Mouse (Mus musculus) frontal cortex, postnatal 25 days (tissue): ENCODE results near the gene Lcn12.

ENCODE experiments used
- DNase-seq, 2 experiments: peaks; one replicate each; pipeline ENCODE4 v3.0.0; 2022; ENCODE audit warnings: low spot score in 2 of 2

Lcn12 gene

DNA sequence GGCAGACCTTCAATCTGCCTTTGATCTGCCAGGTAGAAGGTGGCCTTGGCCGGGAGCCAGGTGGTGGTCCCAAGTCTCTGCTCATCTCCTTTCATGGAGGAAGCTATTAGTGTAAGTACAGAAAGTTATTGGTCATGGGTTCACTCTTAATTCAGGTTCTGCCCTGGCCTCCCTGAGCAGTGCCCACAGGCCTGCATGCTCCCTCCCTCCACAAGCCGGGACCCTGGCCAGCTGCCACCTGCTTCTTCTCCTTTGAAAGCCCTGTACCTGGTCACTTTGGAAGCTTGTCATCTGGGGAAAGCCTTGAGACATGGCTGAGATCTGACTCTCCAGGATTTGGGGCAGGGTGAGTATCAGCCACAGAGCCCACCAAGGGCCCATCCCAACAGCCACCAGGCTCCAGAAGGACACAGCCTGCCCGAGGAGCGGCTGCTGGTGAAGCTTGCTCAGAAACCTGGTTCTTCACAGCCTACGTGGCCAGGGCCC lies at the start of gene Lcn12:
TSS of gene Lcn12 (minus strand) at position 436 of the 486 bp plus-strand sequence.
- DNase-seq, result no peak

- no peak for DNase-seq
Observed at GRCm38 (mm10) chr2:25541644-25542367, 48.1 kb upstream of the Lcn12 start.

DNA sequence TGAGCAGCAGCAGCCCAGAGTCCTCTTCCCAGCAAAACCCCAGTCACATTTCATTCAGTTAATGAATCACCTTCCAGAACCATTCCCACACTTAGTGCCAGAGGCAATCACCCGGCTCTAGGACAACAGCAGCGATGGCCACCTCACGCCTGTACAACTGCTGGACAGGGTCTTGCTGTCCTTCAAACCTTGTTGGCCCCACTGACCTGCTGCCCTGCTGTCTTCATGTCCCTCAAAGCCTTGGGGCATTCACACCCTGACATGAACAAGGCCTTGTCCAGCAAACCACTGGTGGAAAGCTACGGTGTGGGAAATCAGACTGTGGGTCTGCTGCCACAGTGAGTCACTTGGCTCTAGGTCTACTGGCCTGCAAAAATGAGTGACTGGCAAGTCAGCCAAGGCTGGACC lies 46.8 kb upstream of the Lcn12 start:
- no peak for DNase-seq

DNA sequence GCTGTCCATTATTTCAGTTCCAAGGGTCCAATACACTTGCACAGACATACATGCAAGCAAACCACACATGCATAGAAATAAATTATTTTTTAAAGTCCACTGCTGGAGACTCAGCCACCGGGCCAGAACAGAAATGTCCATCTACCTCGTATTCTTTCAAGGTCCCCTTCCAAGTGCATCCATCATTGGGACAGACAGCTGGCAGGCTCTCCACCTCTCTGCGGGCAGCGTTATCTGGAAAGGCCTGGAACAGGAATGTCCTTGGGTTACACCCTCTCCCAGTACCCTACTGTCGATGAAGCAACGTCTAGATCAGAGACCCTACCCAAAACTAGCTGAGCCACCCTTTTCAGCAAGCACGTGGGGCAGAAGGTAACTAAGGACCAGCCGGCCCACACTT lies 42.8 kb upstream of the Lcn12 start:
- DNase-seq, result no peak

DNA sequence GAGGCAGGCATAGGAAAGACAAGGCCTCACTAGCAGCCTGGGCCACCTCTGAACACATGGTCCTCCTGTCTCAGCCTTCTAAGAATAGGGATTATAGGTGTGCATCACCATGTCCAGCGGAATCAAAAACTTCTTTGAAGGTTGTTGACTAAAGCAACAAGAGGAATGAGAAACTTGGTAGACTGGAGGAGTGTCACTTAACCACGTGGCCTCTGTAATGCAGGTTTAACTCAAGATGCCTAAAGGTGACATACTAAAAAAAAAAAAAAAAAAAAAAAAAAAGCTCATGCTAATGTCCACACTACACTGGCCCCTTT lies 41.1 kb upstream of the Lcn12 start:
- no peak for DNase-seq

GRCm38 (mm10) chr2:25534178-25534865 lies 40.6 kb upstream of the Lcn12 start:
- DNase-seq, result no peak

DNA sequence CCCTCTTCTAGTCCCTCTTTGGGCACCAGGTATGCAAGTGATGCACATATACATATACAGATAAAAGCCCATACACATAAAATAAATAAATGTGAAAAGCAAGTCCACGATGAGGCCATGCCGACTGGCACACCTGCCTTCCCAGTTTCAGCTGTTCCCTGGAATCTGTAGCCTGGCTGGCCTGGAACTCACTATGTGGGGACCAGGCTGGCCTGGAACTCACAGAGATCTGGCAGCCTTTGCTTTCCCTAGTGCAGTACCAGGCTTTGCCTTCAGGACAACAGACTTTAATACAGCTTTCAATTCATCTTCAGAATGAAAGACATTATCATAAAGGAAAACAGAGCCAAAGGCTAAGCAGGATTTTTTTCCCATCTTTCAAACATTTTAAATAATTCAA lies 40.0 kb upstream of the Lcn12 start:
- DNase-seq, result no peak

- DNase-seq, result no peak
Observed at GRCm38 (mm10) chr2:25526510-25527302, 33.0 kb upstream of the Lcn12 start.

GRCm38 (mm10) chr2:25509912-25510311 lies 16.2 kb upstream of the Lcn12 start:
- no peak for DNase-seq

GRCm38 (mm10) chr2:25506964-25507363 lies 13.3 kb upstream of the Lcn12 start:
- DNase-seq, result no peak

DNA sequence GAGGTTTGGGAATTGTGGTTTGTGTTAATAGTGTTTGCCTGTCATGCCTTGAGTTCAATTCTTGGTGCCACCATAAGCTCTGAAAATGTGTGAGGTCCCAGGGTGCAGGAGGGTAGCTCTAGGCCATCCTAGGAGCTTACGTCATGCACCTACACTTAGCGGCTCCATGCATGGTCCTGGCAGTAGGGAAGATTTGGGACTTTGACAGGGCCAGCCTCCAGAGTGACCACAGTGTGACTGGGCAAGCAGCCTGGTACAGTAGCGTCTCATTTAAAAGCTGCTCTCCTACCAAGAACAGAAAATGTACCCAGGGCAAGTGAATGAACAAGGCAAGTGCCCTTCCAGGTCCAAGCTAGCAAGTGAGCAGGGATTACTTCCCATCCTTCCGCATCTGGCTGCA lies 12.1 kb upstream of the Lcn12 start:
- no peak for DNase-seq

DNA sequence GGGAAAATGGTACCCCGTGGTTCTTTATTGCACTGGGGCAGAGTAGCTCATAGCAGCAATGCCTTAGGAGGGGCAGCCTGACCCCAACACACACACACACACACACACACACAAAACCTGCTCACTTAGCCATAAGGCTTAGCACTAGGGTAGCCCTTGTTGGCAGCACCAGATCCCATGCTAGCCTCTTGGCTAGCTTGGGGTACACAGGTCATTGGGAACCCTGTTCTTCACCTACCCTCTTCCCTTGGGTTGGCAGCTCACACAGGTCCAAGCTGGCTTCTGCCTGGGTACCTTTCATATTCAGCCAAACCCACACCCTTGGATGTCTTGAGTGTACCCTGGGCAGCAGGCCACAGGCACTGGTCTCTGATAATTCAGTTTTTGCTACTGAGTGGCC lies 11.3 kb upstream of the Lcn12 start:
- no peak for DNase-seq

DNA sequence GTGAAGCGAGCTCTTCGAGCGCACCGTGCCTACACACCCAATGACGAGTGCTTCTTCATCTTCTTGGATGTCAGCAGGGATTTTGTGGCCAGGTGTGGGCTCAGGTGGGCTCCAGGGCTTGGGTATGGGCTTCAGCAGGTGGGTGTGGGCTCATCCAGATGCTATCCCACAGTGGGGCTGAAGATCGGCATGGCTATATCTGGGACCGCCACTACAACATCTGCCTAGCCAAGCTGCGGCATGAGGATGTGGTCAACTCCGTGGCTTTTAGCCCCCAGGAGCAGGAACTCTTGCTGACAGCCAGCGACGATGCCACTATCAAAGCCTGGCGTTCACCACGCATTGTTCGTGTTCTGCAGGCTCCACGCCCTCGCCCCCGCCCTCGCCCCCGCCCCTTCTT lies 10.8 kb upstream of the Lcn12 start:
- DNase-seq, result no peak

DNA sequence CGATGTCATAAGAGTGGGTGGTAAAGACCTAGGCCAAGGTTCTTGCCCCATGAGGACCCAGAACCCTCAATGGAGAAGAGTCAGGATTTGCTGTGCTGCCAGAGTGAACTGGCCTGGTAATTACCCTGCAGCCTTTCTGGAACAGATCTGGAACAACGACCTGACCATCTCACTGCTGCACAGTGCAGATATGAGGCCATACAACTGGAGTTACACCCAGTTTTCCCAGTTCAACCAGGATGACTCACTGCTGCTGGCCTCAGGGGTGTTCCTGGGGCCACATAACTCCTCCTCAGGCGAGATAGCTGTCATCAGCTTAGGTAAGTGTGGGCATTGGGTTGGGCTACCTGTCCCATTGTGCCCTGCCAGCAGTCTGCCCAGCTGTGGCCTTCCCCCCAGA lies 9.0 kb upstream of the Lcn12 start:
- DNase-seq, result no peak

- DNase-seq, result no peak
Observed at GRCm38 (mm10) chr2:25501593-25502486, 8.1 kb upstream of the Lcn12 start, which contains the start of gene C8g. Gene C8g (minus strand): TSS chr2:25501719.

GRCm38 (mm10) chr2:25500576-25501405 lies 7.1 kb upstream of the Lcn12 start, which contains the start of gene Fbxw5:
Gene Fbxw5 (plus strand): TSS chr2:25500750.
- peak; percentile 52 to 62 for DNase-seq

DNA sequence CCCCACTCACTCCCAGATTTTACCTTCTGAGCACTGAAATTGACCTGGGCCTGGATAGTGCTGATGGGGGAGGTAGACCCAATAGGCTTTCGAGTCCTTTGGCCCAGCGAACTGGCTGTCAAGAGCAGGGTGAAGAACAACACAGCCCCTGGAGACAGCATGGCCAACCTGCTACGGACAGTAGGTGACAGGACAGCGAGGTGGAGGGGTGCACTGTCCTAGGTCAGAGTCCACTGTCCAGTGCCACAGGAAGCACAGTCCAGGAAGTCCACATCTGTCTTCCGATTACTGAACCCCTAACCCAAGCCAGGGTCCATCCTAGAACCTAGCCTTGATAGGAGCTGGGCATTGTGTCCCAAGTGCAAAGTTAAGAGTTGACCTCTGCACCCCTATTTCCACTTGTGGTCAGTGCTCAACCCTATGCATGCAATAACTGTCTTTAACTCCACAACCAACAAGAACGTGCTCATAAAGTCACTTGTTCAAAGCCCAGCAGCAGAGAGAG lies 6.4 kb upstream of the Lcn12 start:
- no peak for DNase-seq

- DNase-seq, result no peak
Observed at GRCm38 (mm10) chr2:25498622-25499478, 5.1 kb upstream of the Lcn12 start.

DNA sequence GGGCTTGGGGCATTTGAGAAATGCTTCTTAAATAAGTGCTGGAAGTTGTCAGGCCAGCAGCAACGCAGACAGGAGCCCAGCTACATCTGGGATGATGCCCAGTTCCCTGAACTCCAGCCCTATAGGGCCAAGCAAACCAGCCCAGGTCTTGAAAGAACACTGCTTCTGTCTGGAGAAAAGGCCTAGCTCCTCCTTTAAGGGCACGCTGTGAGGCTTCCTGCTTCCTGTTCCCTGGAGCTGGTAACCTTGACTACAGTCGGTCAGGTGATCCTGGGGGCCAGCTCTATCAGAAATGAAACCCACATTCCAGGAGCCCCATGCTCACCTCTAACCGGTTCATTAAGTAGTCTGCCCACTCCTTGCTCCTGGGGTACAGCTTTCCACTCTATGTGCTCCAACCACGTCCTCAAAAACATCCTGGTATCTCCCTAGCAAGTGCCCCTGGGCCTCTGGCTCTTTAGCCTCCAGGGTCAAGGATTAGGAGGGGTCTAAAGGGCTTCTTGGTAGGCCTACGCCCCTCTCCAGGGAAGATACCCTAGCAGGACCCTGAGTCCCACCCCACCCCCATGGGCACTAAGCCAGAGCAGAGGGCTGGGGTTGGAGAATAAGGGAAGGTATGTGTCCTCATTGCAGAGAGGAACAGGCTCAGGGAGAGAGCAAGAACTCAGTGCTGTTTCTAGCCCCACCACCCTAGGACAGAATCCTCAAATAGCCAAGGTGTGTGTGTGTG lies 4.3 kb upstream of the Lcn12 start:
- DNase-seq, result no peak
